Mouse (Mus musculus) kidney, adult 2 months (tissue): ENCODE results near the gene Uqcr11.

ENCODE experiments used
- CTCF ChIP-seq: fragments of 200-500 bp; conservative IDR thresholded peaks from 2 replicates; pipeline ENCODE4 v1.5.1; 2011; ENCODE audit warnings: low read depth, mild to moderate bottlenecking, control low read depth, low read length, moderate library complexity, mixed read lengths; ENCODE audit not compliant: insufficient read depth, insufficient read length
- POLR2A ChIP-seq: fragments of 200-500 bp; IDR thresholded peaks from one replicate; pipeline ENCODE4 v1.6.1; 2011; ENCODE audit warnings: low read depth, low read length, control low read depth

GRCm38 (mm10) chr10:80455697-80456096 is 49.1 kb upstream of the Uqcr11 start:
- TF ChIP-seq CTCF (no peak), POLR2A (no peak)
